Mouse (Mus musculus) myocyte (in vitro differentiated cells): Measurements from ENCODE around the gene Sephs2.

ENCODE experiments used
- CEBPB ChIP-seq: IDR thresholded peaks from 2 replicates; pipeline ENCODE4 v1.6.1; 2011; ENCODE audit warnings: mild to moderate bottlenecking, moderate library complexity; ENCODE audit not compliant: poor library complexity, insufficient read depth, severe bottlenecking
- E2F4 ChIP-seq: IDR thresholded peaks from one replicate; pipeline ENCODE4 v1.6.1; 2011; ENCODE audit warnings: mild to moderate bottlenecking, control low read depth, moderate library complexity; ENCODE audit not compliant: insufficient read depth
- MAX ChIP-seq: IDR thresholded peaks from one replicate; pipeline ENCODE4 v1.6.1; 2011; ENCODE audit warnings: low read depth, mild to moderate bottlenecking, control low read depth
- MYOD1 ChIP-seq, 3 experiments: IDR thresholded peaks; one replicate each; pipeline ENCODE4 v1.6.1; 2011; ENCODE audit warnings: control low read depth in 2 of 3, low read depth in 2 of 3, mild to moderate bottlenecking in 2 of 3, moderate library complexity in 1 of 3; ENCODE audit not compliant: insufficient read length in 2 of 3, control insufficient read depth in 1 of 3
- MYOG ChIP-seq, 3 experiments: IDR thresholded peaks; one replicate each; pipeline ENCODE4 v1.6.1; 2011; ENCODE audit warnings: control low read depth in 2 of 3, low read depth in 2 of 3, mild to moderate bottlenecking in 2 of 3; ENCODE audit not compliant: insufficient read length in 2 of 3, control insufficient read depth in 1 of 3, insufficient read depth in 1 of 3
- POLR2A ChIP-seq: IDR thresholded peaks from one replicate; pipeline ENCODE4 v1.6.1; 2011; ENCODE audit warnings: low read depth, mild to moderate bottlenecking, control low read depth, moderate library complexity; ENCODE audit not compliant: insufficient read length
- POLR2AphosphoS2 ChIP-seq: IDR thresholded peaks from one replicate; pipeline ENCODE4 v1.6.1; 2011; ENCODE audit warnings: low read depth, control low read depth; ENCODE audit not compliant: insufficient read length
- REST ChIP-seq: IDR thresholded peaks from one replicate; pipeline ENCODE4 v1.6.1; 2011; ENCODE audit warnings: mild to moderate bottlenecking, control low read depth, moderate library complexity; ENCODE audit not compliant: insufficient read depth, insufficient read length
- SRF ChIP-seq: IDR thresholded peaks from one replicate; pipeline ENCODE4 v1.6.1; 2011; ENCODE audit warnings: low read depth; ENCODE audit not compliant: control insufficient read depth, insufficient read length
- TCF12 ChIP-seq: IDR thresholded peaks from one replicate; pipeline ENCODE4 v1.6.1; 2011; ENCODE audit warnings: mild to moderate bottlenecking, control low read depth; ENCODE audit not compliant: poor library complexity, insufficient read depth, severe bottlenecking
- TCF3 ChIP-seq: IDR thresholded peaks from one replicate; pipeline ENCODE4 v1.6.1; 2011; ENCODE audit warnings: low read depth, control low read depth; ENCODE audit not compliant: insufficient read length
- USF1 ChIP-seq: IDR thresholded peaks from one replicate; pipeline ENCODE4 v1.6.1; 2011; ENCODE audit warnings: low read depth, mild to moderate bottlenecking, control low read depth, moderate library complexity

GRCm38 (mm10) chr7:127233368-127233749 lies 40.5 kb downstream of the Sephs2 start:
- TF ChIP-seq POLR2A (no peak), POLR2AphosphoS2 (no peak), USF1 (no peak), MAX (no peak), MYOD1 (IDR thresholded peaks at IDR 0.05; ENCODE audit: control insufficient read depth in 1 of 3, insufficient read length in 2 of 3, low read depth in 2 of 3) (no peak), CEBPB (no peak), TCF3 (no peak), TCF12 (no peak), E2F4 (no peak), MYOG (IDR thresholded peaks at IDR 0.05; ENCODE audit: control insufficient read depth in 1 of 3, insufficient read depth in 1 of 3, insufficient read length in 2 of 3, low read depth in 2 of 3) (no peak), SRF (no peak), REST (no peak)
